Mouse (Mus musculus): ENCODE results near the gene Havcr2.
"Not testable (repeated sequence)": the region's sequence is repeated elsewhere in the genome, so short reads cannot be mapped to it uniquely, and the experiment has no call there.

Havcr2 gene

GRCm38 (mm10) chr11:46459960-46460359, 5.2 kb downstream of the Havcr2 start:
- DNase-seq (ENCODE audit: low spot score in 2 of 2), result no peak

- DNase-seq (ENCODE audit: low spot score in 2 of 2), result no peak
Observed at GRCm38 (mm10) chr11:46461362-46461761, 6.6 kb downstream of the Havcr2 start.

GRCm38 (mm10) chr11:46461931-46462330, 7.2 kb downstream of the Havcr2 start:
- no peak for DNase-seq (ENCODE audit: low spot score in 2 of 2)

- no peak for DNase-seq (ENCODE audit: low spot score in 2 of 2)
Observed at GRCm38 (mm10) chr11:46466878-46467277, 12.1 kb downstream of the Havcr2 start.

GRCm38 (mm10) chr11:46474220-46474619, 19.5 kb downstream of the Havcr2 start:
- no peak for DNase-seq (ENCODE audit: low spot score in 2 of 2)

GRCm38 (mm10) chr11:46479311-46479710, 24.6 kb downstream of the Havcr2 start:
- DNase-seq (ENCODE audit: low spot score in 2 of 2), result no peak

GRCm38 (mm10) chr11:46480517-46480916, 25.8 kb downstream of the Havcr2 start:
- DNase-seq (ENCODE audit: low spot score in 2 of 2), result no peak

- no peak for DNase-seq (ENCODE audit: low spot score in 2 of 2)
Observed at GRCm38 (mm10) chr11:46488231-46488630, 33.5 kb downstream of the Havcr2 start.

GRCm38 (mm10) chr11:46488650-46489049, 33.9 kb downstream of the Havcr2 start:
- DNase-seq (ENCODE audit: low spot score in 2 of 2), result no peak

- no peak for DNase-seq (ENCODE audit: low spot score in 2 of 2)
Observed at GRCm38 (mm10) chr11:46507146-46507545, 52.4 kb downstream of the Havcr2 start.

- no peak for DNase-seq (ENCODE audit: low spot score in 2 of 2)
Observed at GRCm38 (mm10) chr11:46509900-46510299, 55.2 kb downstream of the Havcr2 start.

- DNase-seq (ENCODE audit: low spot score in 2 of 2), result not testable (repeated sequence)
Observed at GRCm38 (mm10) chr11:46521341-46521740, 66.6 kb downstream of the Havcr2 start.

- DNase-seq (ENCODE audit: low spot score in 2 of 2), result no peak
Observed at GRCm38 (mm10) chr11:46522719-46523118, 68.0 kb downstream of the Havcr2 start.

GRCm38 (mm10) chr11:46523912-46524311, 69.2 kb downstream of the Havcr2 start, which contains the start of gene Gm12169:
TSS of gene Gm12169 (plus strand) at chr11:46524212.
- DNase-seq (ENCODE audit: low spot score in 2 of 2), result no peak

- no peak for DNase-seq (ENCODE audit: low spot score in 2 of 2)
Observed at GRCm38 (mm10) chr11:46530149-46530548, 75.4 kb downstream of the Havcr2 start.
